Mouse (Mus musculus): ENCODE results near the gene Ankrd39. TPM values are rescaled to one million over a fixed set of nuclear protein-coding genes. Genes with fewer than 3 reads are reported as not detected.

Ankrd39 gene
- 26.5 TPM for total RNA-seq (2023)

DNA sequence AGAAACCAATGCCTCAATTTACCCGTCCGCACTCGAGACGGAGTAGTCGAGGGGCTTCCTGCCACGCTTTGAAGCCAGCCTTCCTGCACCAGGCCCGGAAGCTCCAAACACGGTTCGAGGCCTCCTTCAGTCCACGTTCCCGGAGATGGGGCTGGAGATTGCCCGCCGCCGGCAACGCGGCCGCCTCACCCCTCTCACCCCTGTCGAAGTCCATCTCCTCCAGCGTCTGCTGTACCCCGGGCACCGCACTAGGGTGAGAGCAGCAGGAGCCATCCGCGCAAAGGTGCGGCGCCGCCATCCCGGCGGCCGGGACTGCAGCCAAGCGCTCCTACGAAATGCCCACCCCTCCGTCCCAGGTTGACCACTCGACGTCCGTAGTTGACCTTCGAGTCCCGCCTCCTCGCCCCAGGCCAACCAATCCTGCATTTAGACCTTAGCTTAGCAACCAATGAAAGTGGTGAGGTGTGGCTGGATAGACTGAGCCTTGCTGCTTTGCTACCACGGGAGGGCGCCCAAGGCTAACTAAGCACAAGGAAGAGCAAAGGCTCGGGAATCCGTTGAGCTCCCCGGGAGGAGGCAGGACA lies at the start of gene Ankrd39:
Ankrd39 (minus strand) TSS at position 558 of the 584 bp plus-strand sequence.

DNA sequence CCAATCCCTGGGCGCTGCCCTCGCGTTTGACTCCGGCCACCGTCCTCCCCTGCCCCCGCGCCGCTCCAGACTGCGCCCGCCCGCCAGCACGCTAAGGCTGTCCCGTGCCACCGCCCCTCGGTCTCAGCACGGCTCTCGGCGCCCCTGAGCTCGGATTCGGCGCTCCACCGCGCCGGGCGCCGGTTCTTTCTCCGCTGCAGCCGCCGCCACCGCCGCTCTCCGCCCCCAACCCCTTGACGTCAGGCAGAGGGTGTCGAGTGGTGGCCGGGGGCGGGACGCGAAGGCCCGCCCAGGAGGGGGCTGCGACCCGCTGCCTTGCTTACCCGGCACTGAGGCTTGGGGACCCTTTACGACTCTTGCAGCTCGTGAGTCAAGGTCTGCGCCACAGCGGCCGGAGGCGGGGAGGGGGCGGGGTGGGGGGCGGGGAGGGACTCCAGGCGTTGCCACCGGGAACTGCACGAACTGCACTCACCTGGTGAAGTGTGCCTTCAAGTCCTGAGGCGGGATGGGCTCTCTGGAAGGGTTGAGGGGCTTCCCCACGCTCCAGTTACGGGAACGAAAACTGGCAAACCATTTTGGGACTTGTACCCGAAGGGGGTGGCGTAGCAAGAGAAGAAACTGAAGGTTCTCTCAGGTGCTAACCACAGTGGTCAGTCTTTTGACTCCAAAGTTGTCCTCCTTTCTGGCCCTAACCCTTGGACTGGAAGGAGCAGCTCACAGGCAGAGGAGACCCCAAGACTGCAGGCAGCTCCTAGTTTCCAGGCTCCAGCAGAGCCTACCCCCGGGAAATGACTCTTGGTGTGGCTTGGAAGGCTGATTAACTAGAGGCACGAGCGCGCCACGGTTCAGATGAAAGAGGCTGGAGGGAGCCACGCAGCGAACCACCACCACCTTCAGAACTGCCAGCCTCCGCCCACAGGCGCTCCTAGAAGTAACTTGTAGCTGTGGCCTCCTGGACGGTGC lies 11.1 kb upstream of the Ankrd39 start, which contains the start of gene Sema4c:
Sema4c (minus strand) TSS at position 319 of the 963 bp plus-strand sequence.

DNA sequence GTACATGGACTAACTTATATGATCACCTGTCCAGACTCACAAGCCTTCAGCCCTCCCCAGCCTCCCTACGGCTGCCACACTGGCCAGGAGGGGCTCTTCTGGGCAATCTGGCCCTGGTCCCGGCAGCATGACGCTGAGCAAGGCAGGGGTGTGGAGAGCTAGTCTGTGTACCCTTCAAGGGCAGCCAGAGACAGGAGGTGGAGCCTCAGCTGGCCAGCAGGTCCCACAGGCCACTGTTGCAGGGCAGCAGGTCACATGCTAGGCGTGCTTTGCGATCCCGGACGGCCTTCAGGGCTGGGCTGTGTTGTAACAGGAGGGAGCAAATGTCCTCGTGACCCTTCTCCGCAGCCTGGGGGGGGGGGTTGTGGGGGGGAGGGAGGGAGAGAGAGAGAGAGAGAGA lies 8.1 kb downstream of the Ankrd39 start, which contains the start of gene Gm42417:
Gm42417 (minus strand) TSS at position 244 of the 400 bp plus-strand sequence.

DNA sequence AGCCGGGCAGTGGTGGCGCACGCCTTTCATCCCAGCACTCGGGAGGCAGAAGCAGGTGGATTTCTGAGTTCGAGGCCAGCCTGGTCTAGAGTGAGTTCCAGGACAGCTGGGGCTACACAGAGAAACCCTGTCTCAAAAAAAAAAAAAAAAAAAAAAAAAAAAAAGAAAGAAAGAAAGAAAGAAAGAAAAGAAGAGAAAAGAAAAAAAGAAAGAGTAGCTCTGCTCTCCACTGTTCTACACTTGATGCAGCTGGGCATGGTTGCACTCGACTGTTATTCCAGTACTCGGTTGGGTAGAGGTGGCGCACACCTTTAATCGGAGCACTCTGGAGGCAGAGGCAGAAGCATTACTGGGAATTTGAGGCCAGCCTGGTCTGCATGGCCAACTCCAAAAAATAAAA lies 10.5 kb downstream of the Ankrd39 start, which contains the start of gene Ankrd23:
Ankrd23 (minus strand) TSS at position 101 of the 400 bp plus-strand sequence.

DNA sequence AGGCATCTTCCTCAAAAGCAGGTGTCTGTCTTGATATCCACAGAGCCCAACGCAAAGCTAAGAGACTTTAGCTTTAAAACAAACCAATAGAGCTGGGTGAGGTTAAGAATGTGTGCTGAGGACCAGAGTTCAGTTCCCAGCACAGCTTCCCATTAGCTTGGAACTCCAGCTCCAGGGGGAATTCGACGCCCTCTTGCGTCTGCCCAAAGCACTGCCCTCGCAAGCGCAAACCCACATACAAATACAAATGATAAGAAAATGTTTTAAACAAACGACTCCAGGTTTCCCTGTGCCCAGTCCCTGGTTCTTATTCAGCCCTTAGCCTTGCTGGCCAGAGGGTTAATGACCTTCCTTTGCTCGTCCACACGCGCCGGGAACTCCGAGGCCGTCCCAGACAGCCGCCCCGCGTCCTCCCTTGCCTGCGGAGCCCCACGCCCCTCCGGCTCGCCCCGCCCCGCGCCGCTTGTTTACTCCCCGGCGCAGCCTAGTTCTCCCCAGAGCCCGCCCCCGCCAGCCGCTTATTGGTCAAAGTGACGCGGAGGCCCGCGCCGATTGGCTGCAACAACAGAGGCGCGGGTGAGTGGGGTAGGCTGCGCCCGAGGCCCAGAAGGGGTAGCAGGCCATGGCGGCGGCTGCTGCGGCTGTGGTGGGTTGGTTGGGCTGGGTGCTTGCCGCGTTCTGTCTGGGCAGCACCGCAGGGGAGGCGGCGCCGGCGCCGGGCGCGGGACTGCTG lies 35.8 kb downstream of the Ankrd39 start, which contains the start of gene Cnnm3:
Cnnm3 (plus strand) TSS at position 579 of the 733 bp plus-strand sequence.

Other genes with a start within 250 kb of the Ankrd39 start
- gene Arid5a, start 239.7 kb downstream of the Ankrd39 start, total RNA-seq (2023) = 593 TPM
- 99.8 TPM for gene Kansl3, start 178.3 kb downstream of the Ankrd39 start, total RNA-seq (2023)
- not detected for gene Fer1l5, start 175.2 kb downstream of the Ankrd39 start, total RNA-seq (2023)
- gene Lman2l, start 102.2 kb downstream of the Ankrd39 start, total RNA-seq (2023) = 25.6 TPM
- 19.5 TPM for gene Cnnm4, start 75.8 kb downstream of the Ankrd39 start, total RNA-seq (2023)
- 47.6 TPM for gene Cnnm3, start 35.6 kb downstream of the Ankrd39 start, total RNA-seq (2023)
- 31.5 TPM for gene Ankrd23, start 10.6 kb downstream of the Ankrd39 start, total RNA-seq (2023)
- gene Gm42417, start 8.0 kb downstream of the Ankrd39 start, total RNA-seq (2023) = not detected
- gene Sema4c, start 10.9 kb upstream of the Ankrd39 start, total RNA-seq (2023) = 1.4 TPM
- not detected for gene Fam178b, start 135.7 kb upstream of the Ankrd39 start, total RNA-seq (2023)
- gene Cox5b, start 144.0 kb upstream of the Ankrd39 start, total RNA-seq (2023) = 235 TPM
- gene 4933424G06Rik, start 162.7 kb upstream of the Ankrd39 start, total RNA-seq (2023) = not detected
- 253 TPM for gene Actr1b, start 167.0 kb upstream of the Ankrd39 start, total RNA-seq (2023)
- gene Zap70, start 214.4 kb upstream of the Ankrd39 start, total RNA-seq (2023) = 236 TPM

Data from CD4-positive naive resting alpha-beta T cell, adult 57 days (primary cell).